Mouse (Mus musculus) T-helper 1 cell (primary cell): ENCODE data around the gene Strn4.

Experiments used
- in situ Hi-C: fragments of 300-600 bp; cut with MboI, MseI; formaldehyde crosslinking; loops from one replicate; pipeline ENCODE4 v1.15.1; 2025; ENCODE audit warnings: high pct_unique_total_duplicates

The Strn4 gene

GRCm38 (mm10) chr7:16875326-16875725 lies 59.6 kb downstream of the Strn4 start:
- in situ Hi-C loops: no loop called here

DNA sequence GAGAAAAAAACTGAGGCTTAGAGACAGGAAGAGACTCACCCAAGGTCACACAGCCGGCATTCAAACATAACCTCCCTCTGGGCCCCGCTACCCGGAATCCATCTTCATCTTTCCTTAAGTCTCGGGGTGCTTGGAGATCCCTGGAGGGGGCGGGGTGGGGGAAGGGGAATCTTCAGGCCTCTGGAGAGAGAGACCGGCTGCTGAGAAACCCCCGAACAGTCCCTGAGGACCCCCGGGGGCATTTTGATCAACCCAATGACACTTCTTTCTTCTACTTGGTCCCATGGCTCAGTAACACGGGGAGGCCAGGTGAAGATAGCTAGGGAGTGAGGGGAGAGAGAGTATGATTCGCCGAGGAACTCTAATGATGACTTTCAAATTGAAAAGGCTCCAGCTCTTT lies 60.3 kb downstream of the Strn4 start:
- in situ Hi-C loops: no loop called here

- in situ Hi-C loops: no loop called here
Measured at GRCm38 (mm10) chr7:16876608-16877007, 60.9 kb downstream of the Strn4 start.

DNA sequence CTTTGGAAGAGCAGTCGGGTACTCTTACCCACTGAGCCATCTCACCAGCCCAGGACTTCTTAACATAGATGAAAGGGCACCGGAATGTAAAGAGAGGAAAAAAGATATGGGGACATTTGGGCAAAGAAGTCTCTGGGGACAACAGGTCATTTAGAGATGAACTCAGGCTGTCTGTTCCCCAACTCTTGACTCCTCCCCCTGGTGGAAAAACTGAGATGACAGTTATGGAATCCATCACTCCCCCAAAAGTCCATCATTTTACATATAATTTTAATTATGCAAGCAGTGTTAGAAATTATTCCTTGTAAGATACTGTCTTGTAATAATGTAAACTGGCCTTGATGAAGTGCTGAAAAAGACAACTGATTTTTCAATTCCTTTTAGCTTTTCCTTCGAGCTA lies 62.0 kb downstream of the Strn4 start:
- in situ Hi-C loops: no loop called here

DNA sequence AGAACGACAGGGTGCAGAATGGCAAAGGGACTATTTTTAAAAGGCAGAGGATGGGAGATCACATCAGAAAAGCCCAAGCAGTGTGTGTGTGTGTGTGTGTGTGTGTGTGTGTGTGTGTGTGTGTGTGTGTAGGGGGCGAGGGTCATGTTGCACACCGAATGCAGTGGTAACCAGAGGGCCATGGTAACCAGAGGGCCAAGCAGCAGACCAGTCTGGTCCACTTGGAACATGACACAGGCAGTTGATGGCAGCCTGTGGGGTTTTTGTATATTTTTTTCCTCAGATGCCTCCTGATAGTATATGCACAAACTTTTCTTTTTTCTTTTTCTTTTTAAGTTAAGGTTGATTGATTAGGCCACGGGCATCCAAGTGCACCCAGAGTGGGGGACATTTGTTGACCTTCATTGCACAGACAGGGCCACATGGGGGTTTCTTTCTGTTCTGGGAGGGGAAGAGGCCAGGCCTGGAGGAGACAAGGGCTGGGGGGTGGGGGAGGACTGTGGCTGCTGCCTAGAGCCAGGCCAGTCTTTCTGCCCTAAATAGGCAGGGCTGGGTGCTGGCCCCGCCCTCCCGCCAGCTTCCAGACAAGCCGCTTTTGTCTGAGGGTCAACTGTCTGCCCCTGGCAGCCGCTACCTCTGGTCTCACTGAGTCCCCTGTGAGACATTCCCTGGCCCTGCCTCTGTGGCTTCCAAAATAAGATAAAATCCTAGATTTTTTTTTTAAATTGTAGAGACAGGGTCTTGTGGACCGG lies 64.3 kb downstream of the Strn4 start:
- in situ Hi-C loops: no loop called here

DNA sequence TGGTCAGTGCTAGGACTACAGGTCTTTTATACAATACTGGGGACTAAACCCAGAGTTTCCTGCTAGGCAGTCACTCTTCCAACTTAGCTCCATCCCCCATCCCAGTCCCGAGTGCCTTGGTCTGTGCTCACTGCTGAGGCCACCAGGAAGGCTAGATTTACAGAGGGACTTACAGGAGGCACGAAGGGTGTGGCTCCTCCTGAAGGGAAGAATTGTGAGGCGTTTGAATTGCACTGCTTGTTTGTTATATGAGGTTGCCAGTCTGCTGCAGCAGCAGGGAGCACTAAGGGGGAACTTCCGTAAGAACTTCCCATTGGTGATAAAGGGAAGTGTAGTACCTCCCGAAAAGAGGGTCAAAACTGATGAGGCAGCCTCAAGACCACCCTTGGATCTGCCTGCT lies 64.9 kb downstream of the Strn4 start:
- in situ Hi-C loops: no loop called here

DNA sequence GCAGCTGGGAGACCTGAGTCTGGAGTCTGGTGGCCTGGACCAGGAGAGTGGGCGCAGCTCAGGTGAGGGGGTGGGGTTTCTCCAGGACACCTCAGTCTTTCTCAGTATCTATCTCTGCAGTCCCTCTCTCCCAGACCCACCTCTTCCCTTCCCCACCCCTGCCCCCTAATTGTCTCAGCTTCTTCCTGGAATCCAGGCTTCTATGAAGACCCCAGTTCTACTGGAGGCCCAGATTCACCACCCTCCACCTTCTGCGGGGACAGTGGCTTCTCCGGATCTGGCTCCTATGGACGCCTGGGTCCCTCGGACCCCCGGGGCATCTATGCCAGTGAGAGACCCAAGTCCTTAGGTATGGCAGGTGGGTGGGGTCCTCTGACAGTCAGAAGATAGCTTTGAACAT lies 67.5 kb downstream of the Strn4 start:
- in situ Hi-C loops: no loop called here

DNA sequence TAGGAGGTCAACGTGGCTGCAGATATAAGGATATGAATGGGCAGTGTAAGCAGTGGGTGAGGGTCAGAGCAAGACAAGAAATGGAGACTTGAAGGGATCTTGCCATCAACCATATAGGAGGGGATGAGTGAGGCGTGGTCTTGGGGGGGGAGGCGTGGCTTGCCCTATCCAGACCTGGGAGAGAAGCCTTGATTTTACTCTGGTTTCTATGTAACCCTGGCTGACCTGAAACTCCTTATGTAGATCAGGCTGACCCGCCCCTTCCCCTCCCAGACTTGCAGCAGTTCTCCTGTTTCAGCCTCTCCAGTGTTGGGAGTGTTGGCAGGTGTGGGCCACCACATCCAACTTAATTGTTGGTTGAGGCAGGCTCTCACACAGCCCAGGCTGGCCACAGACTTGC lies 68.6 kb downstream of the Strn4 start:
- in situ Hi-C loops: no loop called here

GRCm38 (mm10) chr7:16885271-16885776 lies 69.6 kb downstream of the Strn4 start:
- in situ Hi-C loops: no loop called here

GRCm38 (mm10) chr7:16885905-16886304 lies 70.2 kb downstream of the Strn4 start:
- in situ Hi-C loops: no loop called here
